Mouse (Mus musculus) c-Kit-positive CD71-negative TER-119-negative erythroid progenitor cells, embryonic 14.5 days (primary cell): ENCODE data around the gene Sema3f.

Source experiments
- DNase-seq: peaks from one replicate; pipeline ENCODE4 v3.0.0-alpha.2; 2013; ENCODE audit warnings: low read depth

Sema3f gene

DNA sequence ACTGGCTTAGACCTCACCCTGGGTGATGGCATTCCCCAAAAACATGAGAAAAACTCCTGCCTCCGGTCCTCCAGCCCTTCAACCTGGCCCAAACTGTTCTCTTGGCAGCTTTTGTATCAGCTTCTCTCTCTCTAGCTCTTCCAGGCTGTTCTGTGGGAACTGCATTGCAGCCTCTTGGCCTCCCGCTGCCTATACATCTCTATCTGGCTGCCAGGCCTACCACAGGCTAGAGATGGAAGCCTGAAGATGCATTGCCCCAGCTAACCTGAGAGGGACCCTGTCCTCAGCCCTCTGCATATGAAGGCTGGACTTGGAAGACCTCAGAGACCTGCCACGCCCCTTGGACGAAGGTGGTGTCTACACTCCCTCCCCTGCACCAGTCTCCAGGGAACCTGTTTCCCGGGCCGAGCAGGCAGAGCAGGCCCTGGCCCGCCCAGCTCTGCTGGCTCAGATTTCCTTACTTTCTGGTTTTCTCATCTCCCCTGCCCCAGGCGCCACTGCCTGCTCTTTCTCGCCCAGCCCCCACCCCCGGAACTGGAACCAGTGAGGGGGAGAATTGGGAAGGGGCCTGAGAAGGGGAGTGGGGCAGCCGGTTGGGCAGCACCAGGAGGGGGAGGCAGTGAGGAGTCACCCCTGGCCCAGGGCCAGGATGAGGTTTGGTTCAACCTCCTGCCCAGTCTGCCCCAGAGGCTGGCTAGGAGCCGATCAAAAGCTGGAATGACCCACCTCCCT is 4.1 kb upstream of the Sema3f start:
- no peak for DNase-seq

DNA sequence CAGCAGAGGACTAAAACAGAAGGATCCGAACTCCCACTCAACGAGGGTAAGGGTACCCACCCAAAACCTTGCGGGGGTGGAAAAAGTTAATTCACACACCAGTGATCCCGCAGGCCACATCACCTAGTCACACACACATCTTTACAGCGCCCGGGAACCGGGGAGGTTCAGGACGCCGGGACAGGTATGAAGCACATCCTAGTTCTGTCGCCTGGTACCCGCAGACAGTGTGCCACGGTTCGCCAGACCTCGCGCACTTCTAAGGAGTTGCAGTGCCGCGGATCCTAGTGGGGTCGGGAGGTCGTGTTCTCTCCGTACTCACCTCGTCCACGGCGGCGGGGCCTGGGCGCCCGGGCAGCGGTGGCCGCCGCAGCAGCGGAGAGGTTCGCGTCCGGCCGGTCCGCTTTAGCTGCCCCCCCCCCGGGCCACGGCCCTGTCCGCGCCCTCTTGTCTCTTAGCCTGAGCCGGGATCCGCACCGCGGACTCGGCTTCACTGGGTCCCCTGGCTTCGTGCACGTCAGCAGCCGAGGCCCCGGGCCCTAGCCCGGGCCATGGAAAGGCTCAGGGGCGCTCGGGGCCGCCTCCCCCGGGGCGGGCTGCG is 1.1 kb downstream of the Sema3f start:
- no peak for DNase-seq

DNA sequence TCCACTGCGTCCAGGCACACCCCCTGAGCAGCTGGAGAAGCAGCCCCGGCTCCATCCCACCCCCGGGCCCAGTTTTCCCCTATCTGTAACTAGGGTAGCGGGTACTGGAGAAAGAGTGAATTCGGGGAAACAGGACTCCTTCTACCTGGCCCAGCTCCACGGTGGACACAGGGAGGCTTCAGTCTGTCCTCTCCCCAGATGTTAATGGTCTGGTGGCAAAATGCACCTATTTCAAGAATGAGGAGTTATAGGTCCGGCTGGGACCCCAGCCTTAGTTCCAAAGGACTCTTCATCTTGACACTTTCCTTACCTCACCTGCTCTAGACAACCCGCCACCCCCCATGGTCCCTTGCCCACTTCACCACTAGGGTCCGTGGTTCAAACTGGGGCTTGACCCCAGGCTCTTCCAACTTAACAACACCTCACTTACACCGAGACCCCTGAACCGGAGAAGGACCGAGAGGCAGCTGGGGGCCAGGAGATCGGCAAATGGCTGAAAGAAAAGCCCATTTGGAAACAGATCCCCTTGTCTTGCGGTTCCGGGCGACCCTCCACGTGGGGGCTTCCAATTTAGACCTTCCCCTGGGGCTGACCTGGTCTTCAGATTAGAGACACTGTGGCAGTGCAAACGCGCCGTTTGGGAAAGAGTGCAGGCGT is 1.7 kb downstream of the Sema3f start:
- DNase-seq: no peak

DNA sequence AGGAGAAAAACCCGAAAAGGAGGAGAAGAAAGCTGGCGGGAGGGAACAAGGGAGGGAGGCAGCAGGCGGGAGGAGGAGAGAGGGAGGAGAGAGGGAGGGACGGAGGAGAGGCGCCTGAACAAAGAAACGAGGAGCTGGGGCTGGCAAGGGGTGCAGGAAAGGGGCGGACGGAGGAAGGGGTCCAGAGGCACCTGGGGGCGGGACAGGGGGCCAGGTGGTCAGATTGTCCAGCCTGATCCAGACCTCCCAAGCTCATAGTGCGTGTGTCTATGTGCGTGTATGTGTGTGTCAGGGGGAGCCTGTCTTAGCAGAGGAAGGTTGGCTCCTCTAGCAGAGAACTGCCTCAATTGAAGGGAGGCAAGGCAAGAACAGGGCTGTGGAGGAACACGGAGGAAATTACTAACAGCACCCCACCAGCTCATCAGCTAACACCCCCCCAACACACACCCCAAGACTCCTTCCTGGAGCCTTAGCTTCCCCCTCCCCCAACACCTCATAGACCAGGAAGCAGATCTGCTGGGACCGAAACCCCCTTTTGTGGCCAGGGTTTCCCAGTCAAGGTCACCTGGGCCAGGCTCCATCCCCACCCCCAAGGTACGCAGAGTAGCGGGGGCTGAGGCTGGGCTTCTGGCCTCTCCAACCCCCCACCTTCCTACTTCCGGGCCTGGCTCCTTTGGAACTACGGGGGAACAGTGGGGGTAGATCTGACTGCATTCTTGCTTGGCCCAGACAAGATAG is 2.4 kb downstream of the Sema3f start:
- no peak for DNase-seq

DNA sequence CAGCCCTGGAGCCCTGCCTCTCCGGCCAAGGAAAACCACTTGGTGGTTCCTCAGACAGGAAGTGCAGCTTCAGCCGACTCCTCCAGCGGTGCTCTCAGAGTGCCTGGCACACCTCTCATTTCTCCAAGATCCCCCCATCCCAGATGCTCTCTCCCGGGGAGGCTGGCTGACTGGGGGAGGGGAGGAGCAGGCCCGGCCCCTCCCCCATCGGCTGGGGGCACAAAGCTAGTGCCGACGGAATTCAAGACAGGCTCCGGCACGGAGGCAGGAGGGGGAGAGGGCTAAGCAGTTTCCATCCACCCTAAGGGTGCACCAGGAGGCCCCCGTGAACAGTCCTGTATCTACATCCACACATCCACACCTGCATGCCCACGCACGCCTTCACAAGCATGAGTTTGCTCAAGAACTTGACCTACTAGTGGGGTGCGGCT is 3.5 kb downstream of the Sema3f start:
- DNase-seq: no peak

DNA sequence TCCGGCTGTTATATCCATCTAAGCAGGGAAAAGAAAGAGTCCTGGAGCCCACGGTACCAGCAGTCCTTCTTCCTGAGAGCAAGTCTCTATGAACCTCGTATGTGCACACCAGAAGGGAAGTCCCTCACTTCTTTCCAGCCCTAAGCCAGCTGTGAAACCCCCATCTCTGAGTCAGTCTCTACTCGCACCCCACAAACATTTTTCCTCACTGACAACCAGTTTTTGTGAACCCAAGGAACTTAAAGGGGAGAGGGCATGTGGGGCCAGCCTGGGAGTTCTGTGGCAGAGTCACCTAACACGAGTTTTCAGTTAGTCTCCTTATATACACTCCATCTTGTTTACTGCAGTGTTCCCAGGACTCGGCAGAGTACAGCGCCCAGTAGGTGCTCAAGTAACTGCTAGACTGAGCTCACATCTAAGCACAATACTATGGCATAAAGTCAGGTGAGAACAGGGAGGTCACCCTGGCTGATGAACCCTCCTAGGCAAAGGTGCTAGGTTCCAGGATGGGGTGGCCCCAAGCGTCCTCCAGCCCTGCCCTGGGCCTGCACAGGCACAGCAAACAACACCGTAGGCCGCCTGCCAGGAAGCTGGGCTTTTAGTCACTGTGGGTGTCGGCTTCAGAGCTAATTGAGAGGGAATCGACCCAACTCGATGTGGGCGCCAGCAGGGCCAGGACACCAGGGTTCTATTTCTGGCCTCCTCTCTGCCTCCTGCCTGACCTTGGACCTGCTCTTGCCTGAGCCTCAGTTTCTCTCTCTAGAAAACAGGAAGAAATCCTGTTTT is 6.7 kb downstream of the Sema3f start:
- no peak for DNase-seq

DNA sequence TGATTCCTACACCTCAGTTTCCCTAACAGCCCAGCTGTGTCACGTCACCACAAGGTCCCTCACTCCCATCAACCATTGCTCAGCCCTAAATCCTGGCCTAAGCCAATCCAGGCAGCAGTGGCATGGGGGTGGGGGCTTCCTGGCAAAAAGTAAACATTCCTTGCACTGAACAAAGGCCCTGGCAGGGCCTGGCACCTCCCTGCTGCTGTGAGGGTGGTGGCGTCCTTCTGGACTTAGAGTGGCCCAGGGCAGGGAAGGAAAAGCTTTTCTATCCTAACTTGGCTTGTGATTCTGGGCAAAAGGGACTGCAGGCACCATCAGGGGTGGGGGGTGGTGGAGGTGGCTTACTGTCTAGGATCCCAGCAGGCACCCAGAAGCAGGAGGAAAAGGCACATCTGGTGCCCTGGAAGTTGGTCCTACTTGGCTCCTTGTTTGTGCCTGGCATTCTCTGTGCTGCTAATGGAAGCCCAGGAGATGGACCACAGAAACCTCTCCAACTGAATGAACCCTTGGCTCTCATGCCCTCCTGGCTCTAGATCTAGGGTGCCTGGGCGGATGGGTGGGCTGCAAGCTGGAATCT is 7.6 kb downstream of the Sema3f start:
- DNase-seq: no peak

DNA sequence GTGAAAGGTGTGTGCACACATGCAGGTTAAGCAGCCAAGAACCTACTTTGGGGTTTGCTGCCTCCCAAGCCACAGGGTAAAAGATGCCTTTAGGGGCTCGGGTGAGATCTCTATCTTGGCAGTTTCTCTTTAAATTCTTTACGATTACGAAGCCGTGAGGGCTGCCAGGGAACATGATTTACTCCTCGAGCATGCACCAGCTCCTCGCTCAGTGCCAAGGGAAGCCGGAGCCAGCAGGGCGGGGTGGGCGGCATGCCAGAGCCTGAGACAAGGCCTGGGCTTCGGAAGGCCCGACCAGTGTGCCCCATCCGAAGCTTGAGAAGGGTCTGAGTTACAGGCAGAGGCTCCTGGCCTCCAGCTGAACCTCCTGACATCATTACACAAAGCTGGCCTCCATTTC is 8.7 kb downstream of the Sema3f start:
- no peak for DNase-seq

DNA sequence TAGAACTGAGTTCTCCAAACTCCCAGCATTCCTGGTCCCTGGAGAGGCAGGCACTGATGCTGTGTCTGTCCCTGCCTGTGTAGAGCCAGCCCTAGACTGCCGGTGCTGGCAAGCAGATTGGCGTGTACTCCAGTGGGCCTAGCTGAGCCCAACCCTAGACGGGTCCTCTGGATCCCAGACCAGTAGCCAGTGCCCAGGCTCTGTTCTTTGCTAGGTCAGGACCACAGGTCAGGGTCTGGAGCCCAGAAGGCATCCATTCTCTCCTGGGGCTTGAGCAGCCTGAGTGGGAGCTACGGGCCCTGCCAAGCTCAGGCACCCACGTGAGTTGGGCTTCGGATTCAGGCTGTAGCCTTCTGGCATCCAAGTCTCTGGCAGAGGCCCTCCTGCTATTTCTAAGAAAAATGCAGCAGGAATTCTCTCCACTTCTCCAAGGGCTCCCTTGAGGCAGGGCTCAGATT is 10.1 kb downstream of the Sema3f start:
- no peak for DNase-seq

DNA sequence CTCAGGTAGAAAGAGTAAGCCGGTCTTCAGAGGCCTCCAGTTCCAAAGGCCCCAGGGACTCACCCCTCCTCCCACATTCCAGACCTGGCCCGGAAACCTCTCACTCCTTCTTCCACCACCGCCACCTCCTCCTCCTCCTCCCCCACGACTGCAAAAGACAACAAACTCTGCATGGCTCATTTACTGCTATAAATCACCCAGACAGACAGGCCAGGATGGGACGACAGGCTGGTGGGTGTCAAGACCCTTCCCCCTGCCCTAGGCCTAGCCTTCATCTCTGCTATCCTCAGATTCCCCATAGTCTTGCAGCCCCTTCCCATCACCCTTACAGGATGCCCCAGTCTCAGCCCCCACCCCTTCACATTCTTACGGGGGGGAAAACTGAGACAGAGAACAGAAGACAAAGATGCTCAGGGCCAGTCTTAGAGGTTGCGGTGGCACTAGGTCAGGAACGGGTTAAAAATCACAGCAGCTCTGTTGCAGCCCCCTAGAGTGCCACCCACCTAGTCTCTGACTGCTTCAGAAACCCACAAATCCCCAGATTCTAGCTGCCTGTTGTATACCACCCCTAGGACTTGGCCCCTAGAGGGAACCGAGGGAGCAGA is 10.8 kb downstream of the Sema3f start:
- no peak for DNase-seq

DNA sequence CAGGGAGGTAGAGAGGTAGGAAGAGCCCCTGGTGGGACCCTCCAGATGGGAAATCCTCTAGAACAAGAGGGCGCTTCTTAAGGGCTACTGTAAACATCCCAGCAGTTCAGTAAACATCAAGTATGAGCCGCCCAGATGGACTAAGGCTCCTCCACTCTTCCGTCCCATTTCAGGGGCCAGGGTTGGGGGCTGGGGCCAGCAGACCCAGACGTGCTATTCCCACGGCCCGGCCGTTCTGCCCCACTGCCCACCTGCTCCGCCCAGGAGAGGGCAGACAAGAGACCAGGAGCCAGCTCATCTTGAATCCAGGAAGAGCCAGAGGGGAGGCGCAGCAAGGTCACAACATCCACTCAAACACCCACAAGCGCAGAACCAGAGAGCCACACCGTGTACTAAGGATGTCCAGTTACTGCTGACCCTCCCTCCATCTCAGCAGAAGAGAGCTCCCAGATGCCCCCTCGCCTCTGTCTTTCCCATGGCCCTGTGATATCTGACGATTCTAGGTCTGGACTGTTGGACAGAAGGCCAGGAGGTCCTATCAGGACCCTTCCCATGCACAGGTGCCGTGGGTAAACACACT is 11.6 kb downstream of the Sema3f start:
- no peak for DNase-seq

DNA sequence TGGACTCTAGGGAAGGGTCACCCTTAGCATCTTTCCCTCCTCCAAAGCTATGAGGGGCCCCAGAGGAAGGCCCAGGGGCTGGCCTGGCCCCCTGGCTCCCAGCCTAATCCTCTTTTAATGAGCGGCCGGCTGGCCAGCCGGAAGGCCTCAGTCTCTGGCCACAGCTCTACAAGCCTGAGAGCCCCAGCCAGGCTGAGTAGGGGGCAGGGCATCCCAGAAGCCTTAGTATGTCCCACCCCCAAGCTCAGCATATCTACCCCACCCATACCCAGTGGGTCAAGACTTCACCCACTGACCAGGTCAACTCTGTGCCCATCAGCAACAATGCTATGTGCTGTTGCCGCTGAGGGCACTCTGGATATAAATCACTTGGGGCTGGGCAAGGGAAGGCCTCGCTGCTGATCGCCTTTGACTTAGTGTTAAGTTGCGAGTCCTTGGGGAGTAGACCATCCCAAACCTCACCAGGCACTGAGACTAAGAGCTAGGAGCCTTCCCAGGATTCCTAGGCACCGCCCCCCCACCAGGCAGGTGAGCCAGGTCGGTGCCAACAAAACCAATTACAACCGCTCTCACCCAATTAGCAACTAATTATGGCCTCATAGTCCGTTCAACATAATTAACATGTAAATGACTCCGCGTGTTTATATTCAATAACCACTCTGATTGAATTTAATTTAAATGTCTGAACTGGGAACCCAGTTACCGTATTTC is 12.3 kb downstream of the Sema3f start:
- no peak for DNase-seq

DNA sequence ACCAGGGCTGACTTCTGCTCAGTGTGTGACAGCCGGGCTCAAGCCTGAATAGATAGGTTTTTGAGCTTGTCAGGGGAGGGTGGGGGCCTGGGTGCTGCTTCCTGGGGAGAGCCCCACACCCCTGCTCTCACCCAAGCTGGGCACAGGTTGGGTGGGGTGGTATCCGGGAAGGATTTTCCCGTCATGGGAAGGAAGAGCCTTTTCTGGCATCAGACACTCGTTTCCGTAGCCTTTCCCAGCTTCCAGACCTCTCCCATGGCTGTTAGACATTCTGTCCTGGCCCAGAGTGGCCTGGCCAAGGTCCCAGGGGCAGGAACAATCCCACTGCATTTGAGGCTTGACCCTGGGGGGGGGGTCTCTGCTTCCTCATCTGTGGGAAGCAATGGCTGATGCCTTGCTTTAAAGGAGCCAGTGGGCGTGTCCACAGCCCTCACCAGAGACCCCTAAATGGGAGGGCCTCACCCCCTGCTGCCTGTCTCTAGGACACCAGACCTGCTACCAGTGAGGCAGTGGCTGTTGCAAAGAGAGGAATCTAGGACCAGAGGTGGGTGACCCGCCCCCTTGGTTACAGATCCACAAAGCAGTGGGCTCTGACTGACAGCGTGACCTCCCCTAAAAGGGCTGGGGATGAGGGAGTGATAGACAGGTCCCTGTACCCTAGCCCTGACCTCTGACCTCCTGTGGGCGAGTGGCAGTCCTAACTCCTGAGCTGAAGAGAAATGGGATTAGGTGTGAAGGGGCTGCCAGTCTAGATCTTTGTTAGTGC is 13.2 kb downstream of the Sema3f start:
- no peak for DNase-seq

DNA sequence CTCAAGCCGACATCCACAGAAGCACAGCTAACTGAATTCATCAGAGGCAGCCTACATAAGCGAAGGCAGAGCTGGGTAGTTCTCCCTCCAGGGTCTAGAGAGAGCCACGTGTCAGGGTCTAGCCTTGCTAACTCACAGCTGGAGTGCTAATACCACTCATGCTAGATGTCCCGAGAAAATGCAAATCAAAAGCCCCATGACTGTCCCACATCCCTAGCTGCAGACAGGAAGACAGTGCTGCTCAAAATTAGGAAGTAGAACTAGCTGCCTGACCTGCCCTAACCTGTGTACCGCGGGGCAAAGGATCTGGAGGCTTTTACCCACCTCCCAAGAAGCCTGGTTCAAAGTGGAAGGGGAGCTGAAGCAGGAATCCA is 14.2 kb downstream of the Sema3f start:
- no peak for DNase-seq

DNA sequence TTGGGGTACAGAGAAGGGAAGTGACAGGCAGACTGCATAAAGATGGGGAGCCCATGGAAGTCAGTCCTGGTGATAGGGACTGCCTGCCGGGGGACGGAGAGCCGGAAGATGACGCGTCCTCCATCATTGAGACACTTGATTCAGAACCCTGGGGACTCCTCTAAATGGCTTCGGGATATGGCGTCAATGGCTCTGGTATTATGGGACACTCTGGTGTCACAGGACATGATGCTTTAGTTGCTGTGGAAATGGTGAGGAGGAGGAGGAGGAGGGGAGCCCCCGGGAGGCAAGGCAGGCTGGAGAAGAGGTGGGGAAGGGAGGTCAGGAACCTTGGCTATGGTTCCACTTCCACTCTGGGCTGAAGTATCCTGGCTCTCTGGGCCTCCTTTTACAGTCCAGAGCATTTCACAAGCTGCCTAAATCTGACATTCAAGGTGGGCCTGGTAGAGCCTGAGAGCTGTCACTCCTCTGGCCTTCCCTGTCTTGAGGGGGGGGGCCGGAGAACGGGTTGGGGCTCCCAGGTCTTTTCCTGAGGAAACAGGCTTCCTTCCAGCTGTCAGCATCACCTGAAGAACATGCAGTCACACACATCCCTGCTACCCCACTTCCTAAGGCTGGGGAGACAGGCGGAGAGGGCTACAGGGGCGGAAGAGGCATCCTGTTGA is 14.7 kb downstream of the Sema3f start:
- no peak for DNase-seq

DNA sequence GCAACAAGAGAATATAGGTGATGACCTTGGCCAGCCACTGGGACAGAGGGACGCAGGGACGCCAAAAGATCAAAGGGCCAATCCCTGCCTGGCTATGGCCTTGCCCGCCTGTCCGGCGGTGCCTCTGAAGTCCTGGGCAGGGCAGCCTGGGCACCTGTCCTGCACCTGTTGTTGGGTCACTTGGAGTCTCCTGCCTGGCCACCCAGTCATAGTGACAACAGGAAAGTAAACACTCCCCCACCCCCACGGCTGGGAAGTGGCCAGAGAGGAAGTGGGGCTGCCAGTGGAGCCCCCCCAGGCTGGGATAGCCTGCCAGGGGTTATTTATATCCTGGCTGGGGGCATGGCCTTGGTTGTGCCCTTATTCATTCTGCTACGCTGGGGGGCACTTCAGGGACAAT is 15.6 kb downstream of the Sema3f start:
- DNase-seq: no peak

DNA sequence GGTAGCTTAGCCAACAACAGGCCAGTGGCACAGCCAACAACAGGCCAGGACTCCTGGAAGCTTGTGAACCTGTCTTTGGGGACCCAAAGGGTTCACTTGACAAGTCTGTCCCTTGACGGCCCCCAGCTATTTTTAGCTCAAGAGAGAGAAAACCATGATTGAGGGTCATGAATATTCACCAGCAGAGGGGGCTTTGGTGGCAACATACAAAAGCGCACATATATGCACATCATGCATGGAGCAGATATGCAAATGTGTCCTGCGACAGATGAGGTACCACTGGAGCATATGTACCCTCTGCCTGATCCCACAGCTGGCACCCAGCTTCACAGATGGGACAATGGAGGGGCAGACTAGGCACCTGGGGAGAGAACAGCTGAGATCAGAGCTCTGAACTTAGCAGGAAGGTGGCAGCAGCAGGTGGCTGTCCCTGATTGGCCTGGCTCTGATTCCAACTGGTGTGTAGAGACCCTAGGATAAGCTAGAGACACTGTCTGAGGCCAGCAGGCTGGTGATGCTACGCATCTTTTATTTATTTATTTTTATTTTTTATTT is 16.8 kb downstream of the Sema3f start:
- no peak for DNase-seq

DNA sequence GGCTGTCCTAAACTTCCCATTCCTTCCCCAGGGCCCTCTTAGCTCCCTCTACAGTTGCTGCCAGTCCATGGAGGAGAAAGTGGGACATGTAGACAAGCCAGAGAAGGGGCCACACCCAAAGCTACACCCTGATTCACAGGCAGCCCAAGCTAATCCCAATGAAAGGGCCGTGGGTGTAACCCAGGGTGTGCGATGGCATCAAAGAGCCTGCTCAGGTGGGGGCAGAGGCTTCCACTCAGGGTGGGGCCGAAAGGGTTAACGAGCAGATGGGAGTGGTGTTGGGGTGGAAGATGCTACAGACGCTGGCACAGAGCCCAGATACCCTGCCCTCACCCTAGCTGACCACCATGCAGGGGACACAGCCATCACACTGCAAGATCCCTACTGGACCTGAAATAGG is 17.5 kb downstream of the Sema3f start:
- DNase-seq: no peak

DNA sequence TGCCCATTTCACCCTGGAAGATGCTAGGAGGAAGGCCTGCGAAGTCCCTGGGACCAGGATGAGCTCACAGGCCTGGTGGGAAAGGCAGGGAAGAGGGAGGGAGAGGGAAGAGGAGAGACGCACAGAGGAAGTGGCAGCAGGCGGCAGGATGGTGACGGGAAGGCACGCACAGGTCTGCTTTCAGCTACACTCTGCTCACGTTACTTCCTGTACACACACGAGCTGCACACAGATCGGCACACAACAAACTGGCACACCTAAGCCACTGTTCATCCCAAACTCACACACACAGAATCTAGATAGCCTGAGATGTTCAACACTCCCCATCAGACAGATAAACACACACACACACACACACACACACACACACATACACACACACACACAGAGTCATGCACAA is 19.9 kb downstream of the Sema3f start:
- no peak for DNase-seq
